ENCODE assay signal across 13 mouse cellular contexts in genomic region chr1:186434782-186435181, GRCm38 (mm10).
DNase-seq lines count a peak whose midpoint lies in the region; ATAC-seq lines count a peak whose summit lies in the region.
"Had no signal": no experiment of that assay in that cellular context is flagged by ENCODE, and none has a peak within 500 bp of the region (broad histone marks: within the 10 kb centered on the region; RNA-seq: fewer than 3 reads in every experiment).

No protein-coding gene starts in this region.

- DNase-seq in heart, adult 11 months: peak; percentile 61
- DNase-seq in heart, postnatal 36 days: no peak
- DNase-seq in kidney, adult 9 months: no peak
- no peak for DNase-seq in neural tube, embryonic 10.5 days (ENCODE audit: extremely low spot score, low spot score)
- DNase-seq in limb, embryonic 10.5 days (ENCODE audit: low spot score): peak; percentile 41
- DNase-seq in thymus, postnatal 4 days: no peak
- DNase-seq: adrenal gland, adult 8-10 months; gastrocnemius, postnatal 10 days; left cerebral cortex, postnatal 4 days; lung, postnatal 4 days had no signal

- H3K4me3 ChIP-seq in kidney, embryonic 14.5 days (ENCODE audit: low read length): no peak overlapping the region
- no peak overlapping the region for H3K4me3 ChIP-seq in neural tube, embryonic 12.5 days
- no peak overlapping the region for H3K4me3 ChIP-seq in limb, embryonic 10.5 days

- H3K9me3 ChIP-seq in kidney, embryonic 14.5 days (ENCODE audit: control insufficient read depth, low read length): no peaks in the 10 kb centered on the region
- no peaks in the 10 kb centered on the region for H3K9me3 ChIP-seq in neural tube, embryonic 12.5 days
- H3K9me3 ChIP-seq in limb, embryonic 10.5 days (replicated peaks): no peaks in the 10 kb centered on the region

- peak; percentile 79 for ATAC-seq in kidney, embryonic 14.5 days (ENCODE audit: low FRiP score, low TSS enrichment)
- ATAC-seq in neural tube, embryonic 12.5 days (ENCODE audit: low FRiP score, low read depth): 0 out of 2 replicates have a peak, but pooled peaks have one; percentile 21

- no peaks in the 10 kb centered on the region for H3K36me3 ChIP-seq in kidney, embryonic 14.5 days (ENCODE audit: control insufficient read depth, insufficient read depth, low read length)
- H3K36me3 ChIP-seq in neural tube, embryonic 12.5 days: no peaks in the 10 kb centered on the region
- no peaks in the 10 kb centered on the region for H3K36me3 ChIP-seq in limb, embryonic 10.5 days

- H3K27me3 ChIP-seq in kidney, embryonic 14.5 days (ENCODE audit: control insufficient read depth, insufficient read depth, low read length): no peaks in the 10 kb centered on the region
- no peaks in the 10 kb centered on the region for H3K27me3 ChIP-seq in neural tube, embryonic 12.5 days (replicated peaks)
- no peaks in the 10 kb centered on the region for H3K27me3 ChIP-seq in limb, embryonic 10.5 days (ENCODE audit: low read depth, poor library complexity, severe bottlenecking)

- no peak overlapping the region for H3K4me2 ChIP-seq in kidney, embryonic 14.5 days (replicated peaks; ENCODE audit: low read depth, low read length)
- no peak overlapping the region for H3K4me2 ChIP-seq in neural tube, embryonic 12.5 days (replicated peaks)

- H3K9ac ChIP-seq in kidney, embryonic 14.5 days (ENCODE audit: low read depth, low read length): no peak overlapping the region
- H3K9ac ChIP-seq in neural tube, embryonic 12.5 days: no peak overlapping the region
- H3K9ac ChIP-seq: liver, embryonic 14.5 days had no signal

- WGBS in kidney, embryonic 14.5 days: 16% methylated on average over 9 of the region's 9 CpGs
- 71% methylated on average over 9 of the region's 9 CpGs for WGBS in neural tube, embryonic 12.5 days
- 45% methylated on average over 9 of the region's 9 CpGs for WGBS in limb, embryonic 10.5 days

- intact Hi-C loops in heart, postnatal 36 days (cut with DNase I): no loop called here

- no peak overlapping the region for H3K27ac ChIP-seq in kidney, embryonic 14.5 days (ENCODE audit: low read depth, low read length)
- no peak overlapping the region for H3K27ac ChIP-seq in neural tube, embryonic 12.5 days
- peak overlapping the region; percentile 12; the same call in 1 of the 2 replicates for H3K27ac ChIP-seq in limb, embryonic 10.5 days
- H3K27ac ChIP-seq: liver, embryonic 14.5 days had no signal

- H3K4me1 ChIP-seq in kidney, embryonic 14.5 days (ENCODE audit: control insufficient read depth, insufficient read depth, low read length): peaks cover 8% of the 10 kb centered on the region; the same call in 1 of the 2 replicates
- H3K4me1 ChIP-seq in neural tube, embryonic 12.5 days: peaks cover 9% of the 10 kb centered on the region
- H3K4me1 ChIP-seq in limb, embryonic 10.5 days: peaks cover 29% of the 10 kb centered on the region

Comparison
In these comparisons a context has a peak if more than half of its experiments do, and no peak if none do; other contexts are left out.
1. DNase-seq: peak in heart, adult 11 months (single experiment) and limb, embryonic 10.5 days (single experiment); none in heart, postnatal 36 days (0 of 2), kidney, adult 9 months (single experiment), neural tube, embryonic 10.5 days (single experiment) and thymus, postnatal 4 days (single experiment).